Mouse (Mus musculus) C2C12 (cell line): ENCODE data around the gene Ralb. TPM values are rescaled to one million over a fixed set of nuclear protein-coding genes. Genes with fewer than 3 reads are reported as not detected.
A peak's percentile ranks its signal among the peaks of the same experiment; 100 is the strongest.

Experiments
- H3K27me3 ChIP-seq: one replicate; pipeline ENCODE4 v1.6.1; 2011; ENCODE audit not compliant: control insufficient read depth, insufficient read depth, insufficient read length
- H3K36me3 ChIP-seq: one replicate; pipeline ENCODE4 v1.6.1; 2011; ENCODE audit not compliant: control insufficient read depth, insufficient read depth
- H3K4me3 ChIP-seq: one replicate; pipeline ENCODE4 v1.5.1; 2011; ENCODE audit warnings: mild to moderate bottlenecking, control low read depth; ENCODE audit not compliant: poor library complexity, insufficient read depth, severe bottlenecking
- H3K79me2 ChIP-seq: one replicate; pipeline ENCODE4 v1.6.1; 2011; ENCODE audit not compliant: control insufficient read depth, insufficient read depth
- H3K79me3 ChIP-seq: one replicate; pipeline ENCODE4 v1.6.1; 2011; ENCODE audit warnings: low read depth, control low read depth
- H3ac ChIP-seq: one replicate; pipeline ENCODE3; 2011; ENCODE audit warnings: low read depth; ENCODE audit not compliant: control insufficient read depth, insufficient read length
- CEBPB ChIP-seq: IDR thresholded peaks from one replicate; pipeline ENCODE4 v1.6.1; 2011; ENCODE audit warnings: low read depth, mild to moderate bottlenecking, control low read depth, moderate library complexity
- CTCF ChIP-seq: IDR thresholded peaks from one replicate; pipeline ENCODE4 v1.5.1; 2011; ENCODE audit not compliant: control insufficient read depth, insufficient read depth, insufficient read length
- FOSL1 ChIP-seq: IDR thresholded peaks from one replicate; pipeline ENCODE4 v1.8.0; 2011; ENCODE audit warnings: mild to moderate bottlenecking, low read length; ENCODE audit not compliant: poor library complexity, insufficient read depth, severe bottlenecking
- MAX ChIP-seq: IDR thresholded peaks from one replicate; pipeline ENCODE4 v1.6.1; 2011; ENCODE audit warnings: mild to moderate bottlenecking, control low read depth
- MYOD1 ChIP-seq: IDR thresholded peaks from one replicate; pipeline ENCODE4 v1.6.1; 2011; ENCODE audit warnings: low read depth; ENCODE audit not compliant: control insufficient read depth, insufficient read length
- MYOG ChIP-seq: IDR thresholded peaks from one replicate; pipeline ENCODE4 v1.6.1; 2011; ENCODE audit not compliant: control insufficient read depth, insufficient read length; ENCODE audit errors: extremely low read depth
- USF1 ChIP-seq: IDR thresholded peaks from one replicate; pipeline ENCODE4 v1.6.1; 2011; ENCODE audit warnings: low read depth, mild to moderate bottlenecking, control low read depth, moderate library complexity
- polyA plus RNA-seq: library from polyadenylated mRNA; unstranded; fragments of >200 nt; fragmentation: generic; extraction: Trizol; gene quantifications from one replicate; pipeline ENCODE4 v1.2.1, GENCODE M21; 2012; ENCODE audit warnings: missing spikeins

The Ralb gene
- polyA plus RNA-seq, 1 experiment = 44.4 TPM

GRCm38 (mm10) chr1:119503808-119504207, 786 bp downstream of the Ralb start:
- Histone ChIP-seq H3ac (peak overlapping the region; percentile 98), H3K79me2 (peaks cover 57% of the 10 kb centered on the region), H3K4me3 (peak overlapping the region; percentile 59), H3K79me3 (peaks cover 46% of the 10 kb centered on the region), H3K27me3 (no peaks in the 10 kb centered on the region), H3K36me3 (peaks cover 21% of the 10 kb centered on the region)
- TF ChIP-seq MYOG (no peak), MYOD1 (no peak), USF1 (no peak), CTCF (no peak), MAX (no peak), FOSL1 (no peak), CEBPB (no peak)

GRCm38 (mm10) chr1:119503181-119503580, 1.4 kb downstream of the Ralb start:
- peaks cover 63% of the 10 kb centered on the region for H3K79me2 ChIP-seq
- H3K36me3 ChIP-seq = peaks cover 28% of the 10 kb centered on the region
- no peaks in the 10 kb centered on the region for H3K27me3 ChIP-seq
- TF ChIP-seq USF1 (no peak), FOSL1 (no peak), MAX (no peak), MYOD1 (no peak), CTCF (no peak), MYOG (no peak), CEBPB (no peak)
- H3ac ChIP-seq = peak overlapping the region; percentile 98
- H3K79me3 ChIP-seq = peaks cover 52% of the 10 kb centered on the region
- H3K4me3 ChIP-seq = peak overlapping the region; percentile 59

- H3K4me3 ChIP-seq = peak overlapping the region; percentile 59
- H3ac ChIP-seq = no peak overlapping the region
- peaks cover 68% of the 10 kb centered on the region for H3K79me2 ChIP-seq
- TF ChIP-seq FOSL1 = no peak
- no peak for TF ChIP-seq CTCF
- no peaks in the 10 kb centered on the region for H3K27me3 ChIP-seq
- peaks cover 54% of the 10 kb centered on the region for H3K79me3 ChIP-seq
- H3K36me3 ChIP-seq = peaks cover 29% of the 10 kb centered on the region
Measured at GRCm38 (mm10) chr1:119502729-119503128, 1.9 kb downstream of the Ralb start.

GRCm38 (mm10) chr1:119501881-119502280, 2.7 kb downstream of the Ralb start:
- peaks cover 76% of the 10 kb centered on the region for H3K79me2 ChIP-seq
- H3ac ChIP-seq = no peak overlapping the region
- peaks cover 29% of the 10 kb centered on the region for H3K36me3 ChIP-seq
- no peak overlapping the region for H3K4me3 ChIP-seq
- H3K79me3 ChIP-seq = peaks cover 60% of the 10 kb centered on the region
- no peaks in the 10 kb centered on the region for H3K27me3 ChIP-seq
- TF ChIP-seq MYOD1 = no peak
- TF ChIP-seq FOSL1 = no peak
- TF ChIP-seq CTCF = no peak
- no peak for TF ChIP-seq CEBPB
- no peak for TF ChIP-seq USF1
- TF ChIP-seq MYOG = no peak
- no peak for TF ChIP-seq MAX

GRCm38 (mm10) chr1:119499456-119499855, 5.1 kb downstream of the Ralb start:
- Histone ChIP-seq H3K36me3 (peaks cover 32% of the 10 kb centered on the region), H3K79me2 (peaks cover 100% of the 10 kb centered on the region), H3K79me3 (peaks cover 72% of the 10 kb centered on the region), H3K27me3 (no peaks in the 10 kb centered on the region), H3K4me3 (no peak overlapping the region), H3ac (no peak overlapping the region)
- TF ChIP-seq CTCF (no peak), MAX (no peak), USF1 (no peak), CEBPB (no peak), FOSL1 (no peak), MYOG (no peak), MYOD1 (no peak)

GRCm38 (mm10) chr1:119498536-119499231, 5.9 kb downstream of the Ralb start:
- peaks cover 100% of the 10 kb centered on the region for H3K79me2 ChIP-seq
- H3ac ChIP-seq = no peak overlapping the region
- H3K36me3 ChIP-seq = peaks cover 32% of the 10 kb centered on the region
- no peaks in the 10 kb centered on the region for H3K27me3 ChIP-seq
- peaks cover 71% of the 10 kb centered on the region for H3K79me3 ChIP-seq
- no peak overlapping the region for H3K4me3 ChIP-seq
- TF ChIP-seq FOSL1 = no peak
- no peak for TF ChIP-seq CEBPB
- no peak for TF ChIP-seq MYOG
- no peak for TF ChIP-seq MAX
- no peak for TF ChIP-seq MYOD1
- TF ChIP-seq USF1 = no peak
- no peak for TF ChIP-seq CTCF
